Mouse (Mus musculus): ENCODE results near the gene Abca5. TPM values are rescaled to one million over a fixed set of nuclear protein-coding genes. Genes with fewer than 3 reads are reported as not detected.

Abca5 gene
- total RNA-seq, 2 experiments from 2014 or later, result 0.52 to 0.62 TPM

GRCm38 (mm10) chr11:110306475-110307168 lies 30.9 kb downstream of the Abca5 start:
- no peak for ATAC-seq (replicated peaks; ENCODE audit: poor library complexity)

- ATAC-seq (replicated peaks; ENCODE audit: poor library complexity), result no peak
Measured at GRCm38 (mm10) chr11:110303411-110303810, 34.1 kb downstream of the Abca5 start.

- no peak for ATAC-seq (replicated peaks; ENCODE audit: poor library complexity)
Measured at GRCm38 (mm10) chr11:110297917-110298533, 39.5 kb downstream of the Abca5 start.

- peak; percentile 50; the same call in 1 of the 2 replicates for ATAC-seq (replicated peaks; ENCODE audit: poor library complexity)
Measured at GRCm38 (mm10) chr11:110290586-110290985, 46.9 kb downstream of the Abca5 start.

- no peak for ATAC-seq (replicated peaks; ENCODE audit: poor library complexity)
Measured at GRCm38 (mm10) chr11:110288423-110288822, 49.1 kb downstream of the Abca5 start.

- ATAC-seq (replicated peaks; ENCODE audit: poor library complexity), result no peak
Measured at GRCm38 (mm10) chr11:110287694-110288093, 49.8 kb downstream of the Abca5 start.

- no peak for ATAC-seq (replicated peaks; ENCODE audit: poor library complexity)
Measured at GRCm38 (mm10) chr11:110286331-110286730, 51.2 kb downstream of the Abca5 start.

GRCm38 (mm10) chr11:110284849-110285248 lies 52.7 kb downstream of the Abca5 start:
- peak; percentile 77 for ATAC-seq (replicated peaks; ENCODE audit: poor library complexity)

- ATAC-seq (replicated peaks; ENCODE audit: poor library complexity), result peak; percentile 75
Measured at GRCm38 (mm10) chr11:110284185-110284787, 53.2 kb downstream of the Abca5 start.

GRCm38 (mm10) chr11:110274794-110275193 lies 62.7 kb downstream of the Abca5 start:
- no peak for ATAC-seq (replicated peaks; ENCODE audit: poor library complexity)

GRCm38 (mm10) chr11:110271745-110272144 lies 65.8 kb downstream of the Abca5 start:
- peak; percentile 88 for ATAC-seq (replicated peaks; ENCODE audit: poor library complexity)

GRCm38 (mm10) chr11:110268244-110268844 lies 69.2 kb downstream of the Abca5 start:
- peak; percentile 97 for ATAC-seq (replicated peaks; ENCODE audit: poor library complexity)

- no peak for ATAC-seq (replicated peaks; ENCODE audit: poor library complexity)
Measured at GRCm38 (mm10) chr11:110267232-110267631, 70.3 kb downstream of the Abca5 start.

GRCm38 (mm10) chr11:110266757-110267156 lies 70.8 kb downstream of the Abca5 start:
- no peak for ATAC-seq (replicated peaks; ENCODE audit: poor library complexity)

- ATAC-seq (replicated peaks; ENCODE audit: poor library complexity), result no peak
Measured at GRCm38 (mm10) chr11:110261867-110262266, 75.6 kb downstream of the Abca5 start.

GRCm38 (mm10) chr11:110257911-110258310 lies 79.6 kb downstream of the Abca5 start:
- no peak for ATAC-seq (replicated peaks; ENCODE audit: poor library complexity)

- ATAC-seq (replicated peaks; ENCODE audit: poor library complexity), result no peak
Measured at GRCm38 (mm10) chr11:110257061-110257460, 80.5 kb downstream of the Abca5 start.

- ATAC-seq (replicated peaks; ENCODE audit: poor library complexity), result no peak
Measured at GRCm38 (mm10) chr11:110252256-110252655, 85.3 kb downstream of the Abca5 start.

- ATAC-seq (replicated peaks; ENCODE audit: poor library complexity), result peak; percentile 90
Measured at GRCm38 (mm10) chr11:110251534-110251933, 86.0 kb downstream of the Abca5 start, which contains the start of gene Abca6. Abca6 (minus strand) TSS chr11:110251776.

GRCm38 (mm10) chr11:110244730-110245129 lies 92.8 kb downstream of the Abca5 start:
- no peak for ATAC-seq (replicated peaks; ENCODE audit: poor library complexity)

- ATAC-seq (replicated peaks; ENCODE audit: poor library complexity), result 0 out of 2 replicates have a peak, but pooled peaks have one; percentile 20
Measured at GRCm38 (mm10) chr11:110237466-110237865, 100.0 kb downstream of the Abca5 start.

All from megakaryocyte progenitor cell, adult 5-6 weeks (primary cell).